Mouse (Mus musculus) intestine, embryonic 16.5 days (tissue): ENCODE results near the gene Irgq. TPM values are rescaled to one million over a fixed set of nuclear protein-coding genes. Genes with fewer than 3 reads are reported as not detected.

Experiments used
- ATAC-seq: fragments of 200-750 bp; cut with Nextera tagmentation; 2 replicates; pipeline ENCODE4 v1.8.0; 2017; ENCODE audit warnings: moderate TSS enrichment, moderate library complexity
- H3K27ac ChIP-seq: fragments of 300-500 bp; sonication (generic); 2 replicates; pipeline ENCODE4 v1.5.1; 2014; ENCODE audit warnings: mild to moderate bottlenecking, low read length
- H3K27me3 ChIP-seq: fragments of 300-500 bp; sonication (generic); replicated peaks from 2 replicates; pipeline ENCODE4 v1.6.1; 2014; ENCODE audit warnings: low read length, control low read depth, mixed read lengths; ENCODE audit not compliant: control insufficient read depth, insufficient read depth
- H3K36me3 ChIP-seq: fragments of 300-500 bp; sonication (generic); 2 replicates; pipeline ENCODE4 v1.6.1; 2014; ENCODE audit warnings: low read length, control low read depth; ENCODE audit not compliant: control insufficient read depth, insufficient read depth
- H3K4me1 ChIP-seq: fragments of 300-500 bp; sonication (generic); 2 replicates; pipeline ENCODE4 v1.6.1; 2014; ENCODE audit warnings: low read length, control low read depth, mixed read lengths; ENCODE audit not compliant: control insufficient read depth, insufficient read depth
- H3K4me2 ChIP-seq: fragments of 300-500 bp; sonication (generic); 2 replicates; pipeline ENCODE4 v1.6.1; 2014; ENCODE audit warnings: low read depth, low read length, control low read depth
- H3K4me3 ChIP-seq: fragments of 300-500 bp; sonication (generic); 2 replicates; pipeline ENCODE4 v1.5.1; 2014; ENCODE audit warnings: mild to moderate bottlenecking, low read length
- H3K9ac ChIP-seq: fragments of 300-500 bp; sonication (generic); 2 replicates; pipeline ENCODE4 v1.6.1; 2014; ENCODE audit warnings: low read depth, low read length
- H3K9me3 ChIP-seq: fragments of 300-500 bp; sonication (generic); 2 replicates; pipeline ENCODE4 v1.6.1; 2016; ENCODE audit warnings: low read length, control low read depth; ENCODE audit not compliant: control insufficient read depth
- WGBS: fragments of 180-500 bp; shearing (Covaris S2); extraction: QIAGEN DNeasy Blood & Tissue Kit; methylation state at CpG from one replicate; pipeline ENCODE4 v1.1.7; 2014; 5-methylcytosine and 5-hydroxymethylcytosine counted together
- polyA plus RNA-seq: library from polyadenylated mRNA; unstranded; fragments of >200 nt; fragmentation: Nextera tagmentation; extraction: Ambion mirVana; gene quantifications from 2 replicates; pipeline ENCODE4 v1.2.1, GENCODE M21; 2015

The Irgq gene
- polyA plus RNA-seq, 1 experiment from 2014 or later, result 3.3 TPM

DNA sequence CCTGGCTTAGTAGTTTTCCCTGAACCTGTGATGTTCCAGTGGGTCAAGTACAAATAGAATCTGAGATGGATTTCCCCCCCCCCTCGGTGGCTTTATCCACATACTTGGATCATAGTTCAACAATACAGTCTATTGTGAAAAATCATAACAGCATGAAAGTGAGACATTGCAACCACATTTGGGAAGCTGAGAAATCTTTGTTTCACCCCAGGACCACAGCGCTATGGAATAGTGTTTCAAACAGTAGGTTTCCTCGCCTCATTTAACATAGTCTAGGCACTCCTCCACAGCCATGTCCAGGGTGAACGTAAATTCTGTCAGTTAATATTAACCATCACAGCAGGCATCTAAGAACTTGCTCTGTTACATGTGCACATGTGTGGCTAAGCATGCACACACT is 6.6 kb downstream of the Irgq start:
- 76% methylated on average over 4 of the region's 4 CpGs for WGBS
- no peak for ATAC-seq
- no peaks in the 10 kb centered on the region for H3K9me3 ChIP-seq

DNA sequence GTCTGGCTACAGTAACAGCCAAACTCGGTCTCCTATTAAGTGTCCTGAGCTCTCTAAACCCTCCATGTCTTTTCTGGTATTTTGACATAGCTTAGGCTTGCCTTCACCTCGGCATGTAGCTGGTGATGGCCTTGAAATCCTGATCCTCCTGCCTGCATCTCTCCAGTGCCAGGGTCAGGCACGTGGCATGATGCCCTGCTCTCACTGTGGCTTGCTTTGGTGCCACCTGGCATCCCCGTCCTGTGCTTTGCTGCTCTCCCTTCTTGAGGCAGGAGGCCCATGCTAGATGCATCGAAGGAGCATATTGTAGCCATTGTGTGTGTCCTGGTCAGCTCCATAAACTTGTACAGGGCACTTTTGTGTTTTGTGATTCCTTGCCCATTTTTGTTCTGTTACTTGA is 7.1 kb downstream of the Irgq start:
- no peak overlapping the region for H3K4me2 ChIP-seq
- H3K4me1 ChIP-seq, result no peaks in the 10 kb centered on the region
- peaks cover 19% of the 10 kb centered on the region for H3K36me3 ChIP-seq
- no peaks in the 10 kb centered on the region for H3K9me3 ChIP-seq
- no peak for ATAC-seq
- no peak overlapping the region for H3K9ac ChIP-seq
- H3K27me3 ChIP-seq, result no peaks in the 10 kb centered on the region
- no peak overlapping the region for H3K27ac ChIP-seq
- no peak overlapping the region for H3K4me3 ChIP-seq
- WGBS, result 82% methylated on average over 5 of the region's 5 CpGs

More for the DNA sequence above, 6.6 kb downstream of the Irgq start:
- Histone ChIP-seq H3K9ac (no peak overlapping the region), H3K27me3 (no peaks in the 10 kb centered on the region), H3K4me1 (peaks cover 4% of the 10 kb centered on the region), H3K4me3 (no peak overlapping the region), H3K4me2 (no peak overlapping the region), H3K27ac (no peak overlapping the region), H3K36me3 (peaks cover 19% of the 10 kb centered on the region)

DNA sequence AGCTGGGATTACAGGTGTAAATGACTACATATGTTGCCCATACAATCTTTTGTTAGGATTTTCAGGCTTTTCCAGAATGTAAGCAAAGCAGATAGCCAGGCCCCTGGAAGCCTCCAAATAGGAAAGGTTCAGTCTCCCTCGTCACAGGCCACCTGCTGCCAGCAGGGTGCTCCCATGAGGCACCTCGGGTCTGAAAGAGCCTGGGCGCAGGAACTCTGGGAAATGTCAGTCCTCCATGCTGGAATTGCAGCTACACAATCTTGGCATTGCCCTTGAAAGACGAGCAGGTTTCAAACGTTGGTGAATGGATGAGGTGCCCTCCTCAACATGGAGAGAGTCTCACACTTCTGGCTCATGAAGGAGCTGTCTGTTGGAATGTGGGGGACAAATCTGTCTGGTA is 7.7 kb downstream of the Irgq start:
- WGBS, result 40% methylated on average over 5 of the region's 5 CpGs
- H3K27ac ChIP-seq, result no peak overlapping the region

DNA sequence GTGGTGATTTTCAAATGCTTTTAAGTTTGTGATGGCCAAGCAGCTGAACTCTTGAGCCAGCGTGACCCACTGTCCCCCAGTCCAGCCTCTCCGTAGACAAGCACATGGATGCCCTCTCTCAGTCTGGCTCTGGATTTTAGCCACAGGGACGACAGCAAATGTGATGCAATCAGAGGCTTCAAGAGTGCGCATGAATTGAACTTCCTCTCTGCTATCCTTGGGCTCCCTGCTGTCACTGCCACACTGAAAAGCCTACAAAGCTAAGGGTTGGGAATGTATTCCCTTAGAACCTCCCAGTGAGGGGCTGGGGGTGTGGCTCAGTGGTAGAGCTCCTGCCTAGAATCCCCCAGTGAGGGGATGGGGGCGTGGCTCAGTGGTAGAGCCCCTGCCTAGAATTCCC is 8.2 kb downstream of the Irgq start:
- Histone ChIP-seq H3K4me3 (no peak overlapping the region), H3K27ac (no peak overlapping the region), H3K4me1 (no peaks in the 10 kb centered on the region), H3K27me3 (no peaks in the 10 kb centered on the region), H3K4me2 (no peak overlapping the region), H3K9ac (no peak overlapping the region), H3K9me3 (no peaks in the 10 kb centered on the region), H3K36me3 (peaks cover 12% of the 10 kb centered on the region; the same call in 1 of the 2 replicates)
- WGBS, result 81% methylated on average over 5 of the region's 5 CpGs
- ATAC-seq, result no peak

More for the DNA sequence above, 7.7 kb downstream of the Irgq start:
- H3K9me3 ChIP-seq, result no peaks in the 10 kb centered on the region
- H3K4me1 ChIP-seq, result no peaks in the 10 kb centered on the region
- H3K36me3 ChIP-seq, result peaks cover 17% of the 10 kb centered on the region
- H3K9ac ChIP-seq, result no peak overlapping the region
- ATAC-seq, result peak; percentile 32; the same call in 1 of the 2 replicates
- H3K27me3 ChIP-seq, result no peaks in the 10 kb centered on the region
- no peak overlapping the region for H3K4me2 ChIP-seq
- no peak overlapping the region for H3K4me3 ChIP-seq

DNA sequence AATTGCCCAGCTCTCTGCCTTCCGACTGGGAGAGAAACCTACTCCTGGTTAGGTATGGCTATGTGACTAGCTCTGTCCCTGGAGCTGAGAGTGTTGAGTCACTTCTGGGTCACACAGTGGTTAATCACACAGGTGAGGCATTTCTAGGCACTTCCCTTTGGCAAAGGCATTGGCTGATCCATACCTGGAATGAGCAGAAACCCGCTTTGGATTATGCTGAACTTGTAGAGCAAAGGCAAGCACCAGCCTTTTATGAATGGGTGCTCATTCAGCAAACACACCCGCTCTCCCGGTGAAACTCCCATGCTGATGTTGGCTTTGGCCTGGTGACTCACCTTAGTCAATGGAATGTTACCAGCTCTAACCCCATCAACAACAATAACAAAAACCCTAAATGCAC is 9.2 kb downstream of the Irgq start:
- Histone ChIP-seq H3K9me3 (peaks cover 2% of the 10 kb centered on the region; the same call in 1 of the 2 replicates), H3K27ac (no peak overlapping the region), H3K4me1 (no peaks in the 10 kb centered on the region), H3K27me3 (no peaks in the 10 kb centered on the region), H3K4me3 (no peak overlapping the region), H3K36me3 (peaks cover 10% of the 10 kb centered on the region; the same call in 1 of the 2 replicates), H3K4me2 (no peak overlapping the region), H3K9ac (no peak overlapping the region)
- 86% methylated on average over 4 of the region's 4 CpGs for WGBS
- no peak for ATAC-seq

DNA sequence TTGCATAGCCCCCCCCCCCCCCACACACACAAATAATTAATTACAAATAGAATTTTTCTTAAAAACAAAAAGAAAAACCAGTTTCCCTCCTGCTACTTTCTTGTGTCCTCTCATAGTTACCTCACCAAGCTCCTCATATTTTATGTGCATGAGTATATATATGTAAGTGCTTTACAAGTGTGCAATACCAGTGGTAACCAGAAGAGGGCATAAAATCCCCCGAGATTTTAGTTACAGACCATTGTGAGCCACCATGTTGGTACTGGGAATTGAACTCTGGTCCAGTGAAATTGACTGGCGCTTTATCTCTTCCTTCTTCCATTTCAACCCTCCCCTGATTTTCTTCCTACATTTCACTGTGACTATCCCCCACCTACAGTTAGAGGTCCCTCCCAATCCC is 14.0 kb downstream of the Irgq start:
- Histone ChIP-seq H3K4me3 (no peak overlapping the region), H3K27me3 (no peaks in the 10 kb centered on the region), H3K4me2 (no peak overlapping the region), H3K36me3 (0 out of 2 replicates have a peak, but pooled peaks cover 2% of the 10 kb centered on the region), H3K9ac (no peak overlapping the region), H3K27ac (no peak overlapping the region), H3K9me3 (peaks cover 3% of the 10 kb centered on the region; the same call in 1 of the 2 replicates), H3K4me1 (peaks cover 11% of the 10 kb centered on the region)
- 85% methylated on average over 2 of the region's 2 CpGs for WGBS
- ATAC-seq, result no peak

DNA sequence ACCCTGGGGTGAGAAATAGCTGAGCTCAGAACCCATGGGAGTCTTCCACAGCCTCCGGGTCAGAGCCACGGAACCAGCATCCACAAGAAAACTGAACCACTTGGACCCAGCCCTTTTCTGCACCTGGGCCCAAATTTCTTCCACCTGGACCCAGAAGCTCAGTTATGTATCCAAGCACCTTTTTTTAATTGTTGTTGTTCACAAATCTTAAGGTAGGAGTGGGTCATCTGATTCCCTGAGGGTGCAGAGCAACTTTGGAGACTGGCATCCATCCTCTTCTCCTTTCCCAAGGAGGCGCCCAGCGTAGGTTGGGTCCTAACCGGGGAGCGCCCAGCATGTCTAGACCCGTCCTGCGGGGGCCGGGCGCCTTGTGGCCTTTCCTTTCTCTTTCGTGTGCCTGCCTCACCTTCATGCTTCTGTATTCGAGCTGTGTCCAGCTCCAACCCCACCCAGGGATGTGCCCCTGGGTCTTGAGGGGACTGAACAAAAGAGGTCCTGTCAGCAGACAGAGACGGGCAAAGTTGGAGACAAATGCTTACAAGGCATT is 15.7 kb downstream of the Irgq start, which contains the start of the genes Pinlyp and Xrcc1:
TSS of gene Pinlyp (minus strand) at position 51 of the 547 bp plus-strand sequence.
TSS of gene Xrcc1 (plus strand) at position 222 of the 547 bp plus-strand sequence.
- Histone ChIP-seq H3K4me3 (peak within 1 kb of the TSS; percentile 70), H3K4me2 (peak within 1 kb of the TSS; percentile 76), H3K9me3 (peaks cover 3% of the 10 kb centered on the region; the same call in 1 of the 2 replicates), H3K36me3 (0 out of 2 replicates have a peak, but pooled peaks cover 3% of the 10 kb centered on the region), H3K4me1 (peaks cover 11% of the 10 kb centered on the region), H3K9ac (peak within 1 kb of the TSS; percentile 87), H3K27me3 (no peaks in the 10 kb centered on the region), H3K27ac (peak within 1 kb of the TSS; percentile 74)
- 31% methylated on average over 13 of the region's 13 CpGs for WGBS
- ATAC-seq, result no peak; the same call in 1 of the 2 replicates

DNA sequence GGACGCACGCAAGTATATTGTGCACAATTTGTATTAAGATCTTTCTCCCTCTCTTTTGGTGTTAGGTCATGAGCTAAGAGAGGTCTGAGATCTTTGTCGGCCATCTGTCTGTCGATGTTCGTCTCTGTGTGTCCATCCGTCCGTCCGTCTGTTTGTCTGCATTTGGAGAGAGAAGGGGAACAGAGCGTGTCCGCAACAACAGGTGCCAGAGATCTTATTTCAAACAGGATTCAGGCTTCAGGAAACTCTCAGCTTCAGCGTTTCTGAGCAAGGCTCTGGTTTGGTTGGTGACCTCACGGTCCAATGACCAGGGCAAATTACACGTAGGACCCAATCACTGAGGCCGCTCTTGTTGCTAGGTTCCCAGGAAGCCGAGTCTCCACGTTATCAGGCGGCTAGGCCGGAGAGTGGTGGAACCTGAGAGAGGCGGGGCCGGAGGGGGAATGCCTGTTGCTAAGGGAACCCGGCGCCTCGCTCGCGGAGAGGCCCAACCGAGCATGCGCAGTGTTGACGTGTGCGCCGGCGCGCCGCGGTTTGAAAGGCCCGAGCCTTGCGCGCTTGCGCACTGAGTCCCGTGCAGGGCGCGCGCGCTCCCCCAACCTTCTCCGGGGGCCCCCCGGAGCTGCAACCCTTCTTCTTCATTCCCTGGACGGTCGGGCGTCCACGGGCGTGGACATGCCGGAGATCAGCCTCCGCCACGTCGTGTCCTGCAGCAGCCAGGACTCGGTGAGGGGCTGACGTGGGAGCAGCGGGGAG is 16.3 kb downstream of the Irgq start:
- peak overlapping the region; percentile 87 for H3K9ac ChIP-seq
- 0 out of 2 replicates have a peak, but pooled peaks cover 3% of the 10 kb centered on the region for H3K36me3 ChIP-seq
- WGBS, result under 1% methylated on average over 57 of the region's 57 CpGs
- peak overlapping the region; percentile 74 for H3K27ac ChIP-seq
- peak overlapping the region; percentile 76 for H3K4me2 ChIP-seq
- no peaks in the 10 kb centered on the region for H3K27me3 ChIP-seq
- ATAC-seq, result peak; percentile 99
- peak overlapping the region; percentile 70 for H3K4me3 ChIP-seq
- H3K9me3 ChIP-seq, result peaks cover 3% of the 10 kb centered on the region; the same call in 1 of the 2 replicates
- peaks cover 11% of the 10 kb centered on the region for H3K4me1 ChIP-seq

DNA sequence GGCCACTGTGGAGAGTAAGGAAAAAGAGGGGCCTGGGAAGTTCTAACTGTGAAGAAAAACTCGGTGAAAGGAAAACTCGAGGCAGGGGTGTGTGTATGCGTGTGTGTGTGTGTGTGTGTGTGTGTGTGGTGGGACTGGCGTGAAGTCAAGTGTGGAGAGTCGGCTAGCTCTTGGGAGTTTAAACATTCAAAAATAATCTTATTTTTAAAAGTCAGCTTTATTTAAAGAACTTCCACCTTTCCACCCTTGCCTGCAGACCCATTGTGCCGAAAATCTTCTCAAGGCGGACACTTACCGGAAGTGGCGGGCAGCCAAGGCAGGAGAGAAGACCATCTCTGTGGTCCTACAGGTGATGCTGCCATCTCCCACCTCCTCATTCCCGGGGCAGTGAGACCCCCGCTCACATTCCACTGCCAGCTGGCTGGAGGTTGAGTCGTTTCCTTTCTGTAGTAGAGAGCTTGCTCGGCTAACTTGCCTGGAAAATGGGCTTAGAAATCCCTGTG is 17.1 kb downstream of the Irgq start:
- H3K4me1 ChIP-seq, result peaks cover 11% of the 10 kb centered on the region
- H3K27ac ChIP-seq, result no peak overlapping the region
- no peaks in the 10 kb centered on the region for H3K27me3 ChIP-seq
- ATAC-seq, result no peak; the same call in 1 of the 2 replicates
- peak overlapping the region; percentile 62 for H3K4me2 ChIP-seq
- peak overlapping the region; percentile 70 for H3K4me3 ChIP-seq
- peak overlapping the region; percentile 87 for H3K9ac ChIP-seq
- peaks cover 3% of the 10 kb centered on the region; the same call in 1 of the 2 replicates for H3K9me3 ChIP-seq
- 24% methylated on average over 13 of the region's 13 CpGs for WGBS
- H3K36me3 ChIP-seq, result peaks cover 5% of the 10 kb centered on the region; the same call in 1 of the 2 replicates
